Mouse (Mus musculus): ENCODE results near the gene Rpl22l1.

DNA sequence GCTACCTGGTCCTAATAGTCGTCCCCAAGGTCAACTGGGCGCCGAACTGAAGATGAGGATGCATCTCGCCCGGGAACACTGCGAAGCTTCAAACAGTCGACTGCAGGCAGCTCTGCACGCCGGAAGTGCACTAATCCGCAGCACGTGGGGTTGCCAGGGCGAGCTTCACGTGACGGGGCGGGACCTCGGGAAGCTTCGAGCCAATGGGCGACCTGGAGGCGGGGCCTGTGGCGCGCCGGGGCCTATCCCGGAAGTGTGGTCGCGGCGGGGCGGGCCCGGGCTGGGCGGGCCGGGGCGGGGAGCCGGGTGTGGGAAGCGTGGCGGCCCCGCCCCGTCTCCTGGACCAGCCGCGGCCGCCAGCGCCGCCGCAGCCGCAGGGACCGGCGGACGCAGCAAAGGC is 24.2 kb upstream of the Rpl22l1 start, which contains the start of gene Eif5a2:
- TF ChIP-seq POLR2A (IDR thresholded peaks at IDR 0.05; ENCODE audit: insufficient read depth, low read length) (no peak), CTCF (IDR thresholded peaks at IDR 0.05; ENCODE audit: low read depth, low read length) (no peak)
